Comparison of ENCODE assay signal across 8 mouse cellular contexts in the genomic region with DNA sequence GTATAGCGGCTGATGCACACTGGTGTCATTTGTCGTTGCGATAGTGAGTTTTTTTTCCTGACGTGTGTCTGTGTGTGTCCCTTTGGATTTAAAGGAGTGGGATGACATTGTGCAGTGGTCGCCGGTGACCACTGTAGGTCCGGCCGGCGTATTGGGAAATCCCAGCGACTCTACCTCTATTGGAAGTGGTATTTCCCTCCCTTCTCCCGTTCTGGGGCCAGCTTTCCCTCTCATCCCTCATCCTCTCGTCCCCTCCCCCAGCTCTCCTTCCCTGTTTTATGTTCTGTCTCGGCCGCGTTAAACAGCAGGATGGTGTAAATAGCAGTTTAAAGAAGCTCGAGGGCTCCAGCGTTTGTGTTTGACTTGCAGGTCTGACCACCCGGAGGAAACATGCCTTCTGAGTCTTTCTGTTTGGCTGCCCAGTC. TPM values are rescaled to one million over a fixed set of nuclear protein-coding genes. Genes with fewer than 3 reads are reported as not detected.
DNase-seq lines count a peak whose midpoint lies in the region; ATAC-seq and TF ChIP-seq lines count a peak whose summit lies in the region.

No protein-coding gene starts in this region.

- TF ChIP-seq CTCF in G1E (IDR thresholded peaks at IDR 0.05; ENCODE audit: low read depth, low read length) = no peak
- TF ChIP-seq CTCF in bone marrow, adult 2 months (IDR thresholded peaks at IDR 0.05; ENCODE audit: control insufficient read depth, insufficient read depth, low read length) = no peak
- TF ChIP-seq CTCF in heart, postnatal 0 days (IDR thresholded peaks at IDR 0.05; ENCODE audit: low read depth) = no peak

- TF ChIP-seq EP300 in heart, postnatal 0 days (IDR thresholded peaks at IDR 0.05; ENCODE audit: low read depth) = no peak

- peaks cover 15% of the 10 kb centered on the region for H3K36me3 ChIP-seq in G1E (replicated peaks)
- peaks cover 3% of the 10 kb centered on the region for H3K36me3 ChIP-seq in forebrain, embryonic 10.5 days (replicated peaks)
- 0 out of 2 replicates have a peak, but pooled peaks cover 4% of the 10 kb centered on the region for H3K36me3 ChIP-seq in heart, postnatal 0 days (replicated peaks; ENCODE audit: control insufficient read depth, insufficient read depth, low read length)

- H3K4me1 ChIP-seq in G1E (ENCODE audit: insufficient read depth, low read depth, low read length) = peaks cover 27% of the 10 kb centered on the region
- H3K4me1 ChIP-seq in bone marrow, adult 2 months (ENCODE audit: control insufficient read depth, insufficient read depth, low read length) = no peaks in the 10 kb centered on the region; the same call in 1 of the 2 replicates
- H3K4me1 ChIP-seq in forebrain, embryonic 10.5 days = peaks cover 17% of the 10 kb centered on the region
- H3K4me1 ChIP-seq in heart, postnatal 0 days (ENCODE audit: control insufficient read depth, insufficient read depth) = peaks cover 5% of the 10 kb centered on the region; the same call in 1 of the 2 replicates

- no peaks in the 10 kb centered on the region for H3K9me3 ChIP-seq in G1E (replicated peaks)
- H3K9me3 ChIP-seq in forebrain, embryonic 10.5 days = no peaks in the 10 kb centered on the region
- no peaks in the 10 kb centered on the region for H3K9me3 ChIP-seq in heart, postnatal 0 days (replicated peaks; ENCODE audit: control insufficient read depth, low read length)

- ATAC-seq in G1E (ENCODE audit: extremely low read depth, insufficient number of reproducible peaks, low FRiP score, poor library complexity, severe bottlenecking) = no peak
- peak; percentile 18 for ATAC-seq in heart, postnatal 0 days (ENCODE audit: insufficient read depth, low read depth)
- no peak for ATAC-seq in activated CD4-positive, CD25-positive, alpha-beta regulatory T cell, adult 4 months

- H3K4me2 ChIP-seq in heart, postnatal 0 days (ENCODE audit: low read depth, low read length) = peak overlapping the region; percentile 80

- no peak for DNase-seq in G1E (ENCODE audit: low spot score)
- peak; percentile 49 for DNase-seq in forebrain, embryonic 10.5 days (ENCODE audit: extremely low spot score, low spot score)
- peak; percentile 33 for DNase-seq in heart, postnatal 0 days (ENCODE audit: low spot score)
- peak; percentile 50 for DNase-seq in kidney, postnatal 14 days
- DNase-seq in lung, postnatal 10 days = peak; percentile 56
- peak; percentile 46 to 49 for DNase-seq in right cerebral cortex, postnatal 10 days (ENCODE audit: low spot score in 2 of 2)

- H3K27ac ChIP-seq in bone marrow, adult 2 months (ENCODE audit: control insufficient read depth, insufficient read depth, low read depth, low read length, poor library complexity) = peak overlapping the region; percentile 79
- peak overlapping the region; percentile 89 for H3K27ac ChIP-seq in forebrain, embryonic 10.5 days
- H3K27ac ChIP-seq in heart, postnatal 0 days (ENCODE audit: low read depth) = peak overlapping the region; percentile 89

- WGBS in bone marrow, adult 2 months = under 1% methylated on average over 18 of the region's 18 CpGs
- WGBS in forebrain, embryonic 10.5 days = under 1% methylated on average over 18 of the region's 18 CpGs
- 1% methylated on average over 18 of the region's 18 CpGs for WGBS in heart, postnatal 0 days

- H3K4me3 ChIP-seq in G1E (ENCODE audit: low read depth, low read length) = peak overlapping the region; percentile 78
- H3K4me3 ChIP-seq in bone marrow, adult 2 months (replicated peaks; ENCODE audit: control insufficient read depth, low read depth, low read length) = peak overlapping the region; percentile 89
- peak overlapping the region; percentile 78 for H3K4me3 ChIP-seq in forebrain, embryonic 10.5 days
- peak overlapping the region; percentile 71 for H3K4me3 ChIP-seq in heart, postnatal 0 days (ENCODE audit: low read depth, low read length)

- H3K9ac ChIP-seq in heart, postnatal 0 days (replicated peaks; ENCODE audit: low read depth, low read length) = peak overlapping the region; percentile 75

- H3K27me3 ChIP-seq in G1E (ENCODE audit: insufficient read depth, low read length) = no peaks in the 10 kb centered on the region
- no peaks in the 10 kb centered on the region for H3K27me3 ChIP-seq in forebrain, embryonic 10.5 days (ENCODE audit: poor library complexity, severe bottlenecking)
- no peaks in the 10 kb centered on the region for H3K27me3 ChIP-seq in heart, postnatal 0 days (ENCODE audit: control insufficient read depth, insufficient read depth, low read length)

- TF ChIP-seq POLR2A in bone marrow, adult 2 months (IDR thresholded peaks at IDR 0.05; ENCODE audit: borderline replicate concordance, control insufficient read depth, low read depth, low read length) = no peak

RNA-seq across cellular contexts. Expression of a gene that starts 0.5 kb away (rescaled TPM):
- 51.5 and 54.0 TPM in 2 replicates for total RNA-seq in G1E (2014; fragmentation: Nextera tagmentation)
- total RNA-seq in G1E (2017) = 37.3 and 39.1 TPM in 2 replicates
- polyA plus RNA-seq in G1E (2012) = 2.8 and 4.0 TPM in 2 replicates
- 18.3 and 41.1 TPM in 2 replicates for polyA plus RNA-seq in bone marrow, adult 2 months (2011; ENCODE audit: insufficient read depth, insufficient read length, low replicate concordance, missing spikeins)
- 19.0 and 19.8 TPM in 2 replicates for polyA plus RNA-seq in forebrain, embryonic 10.5 days (2016; fragmentation: Nextera tagmentation; extraction: Ambion mirVana)
- total RNA-seq in heart, postnatal 0 days (2014; rRNA removed; ENCODE audit: low replicate concordance) = 21.6 and 37.1 TPM in 2 replicates
- polyA plus RNA-seq in heart, postnatal 0 days (2015; fragmentation: Nextera tagmentation; extraction: Ambion mirVana) = 11.0 and 13.0 TPM in 2 replicates
- 10 to 100 TPM; 19.4 to 25.6 TPM for polyA plus RNA-seq in activated CD4-positive, CD25-positive, alpha-beta regulatory T cell, adult 4 months (2017; shearing (Covaris generic))

RNA-seq across cellular contexts. Expression of a gene that starts 30.7 kb away (rescaled TPM):
- total RNA-seq in G1E (2014; fragmentation: Nextera tagmentation) (6.4 and 10.2 TPM in 2 replicates), G1E (2017) (7.5 and 8.0 TPM in 2 replicates)
- polyA plus RNA-seq in G1E (2012) = 2.0 and 2.2 TPM in 2 replicates
- 6.1 and 9.6 TPM in 2 replicates for polyA plus RNA-seq in bone marrow, adult 2 months (2011; ENCODE audit: insufficient read depth, insufficient read length, low replicate concordance, missing spikeins)
- 6.4 and 6.5 TPM in 2 replicates for polyA plus RNA-seq in forebrain, embryonic 10.5 days (2016; fragmentation: Nextera tagmentation; extraction: Ambion mirVana)
- total RNA-seq in heart, postnatal 0 days (2014; rRNA removed; ENCODE audit: low replicate concordance) = 1.5 and 2.5 TPM in 2 replicates
- 3.0 and 3.1 TPM in 2 replicates for polyA plus RNA-seq in heart, postnatal 0 days (2015; fragmentation: Nextera tagmentation; extraction: Ambion mirVana)
- polyA plus RNA-seq in activated CD4-positive, CD25-positive, alpha-beta regulatory T cell, adult 4 months (2017; shearing (Covaris generic)) = under 1 TPM in 1 of 2 experiments, not detected in 1; 0.54 TPM
